Comparison of ENCODE assay signal across 25 mouse cellular contexts in genomic region chr7:28634128-28634527, GRCm38 (mm10). TPM values are rescaled to one million over a fixed set of nuclear protein-coding genes. Genes with fewer than 3 reads are reported as not detected.
"Had no signal": no experiment of that assay in that cellular context is flagged by ENCODE, and none has a peak within 500 bp of the region (broad histone marks: within the 10 kb centered on the region; RNA-seq: fewer than 3 reads in every experiment).

No protein-coding gene starts in this region.

- H3K36me3 ChIP-seq: kidney, embryonic 15.5 days; limb, embryonic 12.5 days; limb, embryonic 15.5 days; lung, embryonic 15.5 days; stomach, embryonic 15.5 days had no signal

- H3K27ac ChIP-seq: kidney, embryonic 15.5 days; limb, embryonic 12.5 days; limb, embryonic 15.5 days; liver, embryonic 14.5 days; lung, embryonic 15.5 days; stomach, embryonic 15.5 days had no signal

- H3K4me3 ChIP-seq: kidney, embryonic 15.5 days; limb, embryonic 12.5 days; limb, embryonic 15.5 days; lung, embryonic 15.5 days; stomach, embryonic 15.5 days had no signal

- H3K4me2 ChIP-seq: kidney, embryonic 15.5 days; limb, embryonic 12.5 days; limb, embryonic 15.5 days; liver, embryonic 11.5 days; lung, embryonic 15.5 days; midbrain, embryonic 11.5 days; stomach, embryonic 15.5 days had no signal

- ATAC-seq: liver, postnatal 0 days had no signal

- H3K9me3 ChIP-seq: kidney, embryonic 15.5 days; limb, embryonic 12.5 days; limb, embryonic 15.5 days; lung, embryonic 15.5 days; stomach, embryonic 15.5 days had no signal

- H3K4me1 ChIP-seq: lung, embryonic 15.5 days; stomach, embryonic 15.5 days had no signal

- DNase-seq: kidney, adult 11 months; kidney, adult 8-10 months; kidney, postnatal 10 days; kidney, postnatal 4 days; left cerebral cortex, postnatal 4 days; liver, postnatal 0 days; lung, postnatal 10 days; lung, postnatal 4 days; midbrain, embryonic 14.5 days; retina, postnatal 1 day; right cerebral cortex, postnatal 25 days; spleen, adult 18-20 months; thymus, postnatal 25 days had no signal

- H3K9ac ChIP-seq: kidney, embryonic 15.5 days; limb, embryonic 12.5 days; limb, embryonic 15.5 days; liver, embryonic 14.5 days; liver, postnatal 0 days; lung, embryonic 15.5 days; stomach, embryonic 15.5 days had no signal

RNA-seq across cellular contexts. Expression of gene Acp7, which starts 3.0 kb away (rescaled TPM):
- total RNA-seq: megakaryocyte progenitor cell, adult 5-6 weeks; megakaryocyte-erythroid progenitor cell, adult 5-6 weeks had no signal
- polyA plus RNA-seq: kidney, embryonic 15.5 days; limb, embryonic 12.5 days; liver, embryonic 11.5 days; liver, embryonic 14.5 days; liver, postnatal 0 days; lung, embryonic 15.5 days; midbrain, embryonic 11.5 days; midbrain, embryonic 14.5 days; neural tube, embryonic 11.5 days; neural tube, embryonic 14.5 days had no signal

RNA-seq across cellular contexts. Expression of gene Fbxo27, which starts 58.5 kb away (rescaled TPM):
- total RNA-seq: megakaryocyte-erythroid progenitor cell, adult 5-6 weeks had no signal
